Mouse (Mus musculus): ENCODE measurements around the gene Ucn2.

Ucn2 gene

GRCm38 (mm10) chr9:108985710-108986109 lies at the start of gene Ucn2:
Gene Ucn2 (plus strand): TSS chr9:108986010.
- DNase-seq (ENCODE audit: low spot score in 2 of 2), result no peak

GRCm38 (mm10) chr9:108936418-108937364 lies 49.1 kb upstream of the Ucn2 start, which contains the start of gene Uqcrc1:
Gene Uqcrc1 (plus strand): TSS chr9:108936633.
- peak; percentile 92 to 94 for DNase-seq (ENCODE audit: low spot score in 2 of 2)

GRCm38 (mm10) chr9:108945111-108945510 lies 40.7 kb upstream of the Ucn2 start:
- no peak for DNase-seq (ENCODE audit: low spot score in 2 of 2)

GRCm38 (mm10) chr9:108945608-108946007 lies 40.2 kb upstream of the Ucn2 start:
- DNase-seq (ENCODE audit: low spot score in 2 of 2), result no peak

GRCm38 (mm10) chr9:108949231-108949966 lies 36.4 kb upstream of the Ucn2 start:
- DNase-seq (ENCODE audit: low spot score in 2 of 2), result no peak

- no peak for DNase-seq (ENCODE audit: low spot score in 2 of 2)
Observed at GRCm38 (mm10) chr9:108949967-108950728, 35.7 kb upstream of the Ucn2 start.

- DNase-seq (ENCODE audit: low spot score in 2 of 2), result no peak
Observed at GRCm38 (mm10) chr9:108953081-108953636, 32.7 kb upstream of the Ucn2 start, which contains the start of gene Col7a1. Gene Col7a1 (plus strand): TSS chr9:108953586.

GRCm38 (mm10) chr9:108955241-108955640 lies 30.6 kb upstream of the Ucn2 start:
- DNase-seq (ENCODE audit: low spot score in 2 of 2), result no peak

- DNase-seq (ENCODE audit: low spot score in 2 of 2), result no peak
Observed at GRCm38 (mm10) chr9:108955846-108956245, 30.0 kb upstream of the Ucn2 start.

- DNase-seq (ENCODE audit: low spot score in 2 of 2), result no peak
Observed at GRCm38 (mm10) chr9:108963577-108963976, 22.2 kb upstream of the Ucn2 start.

- no peak for DNase-seq (ENCODE audit: low spot score in 2 of 2)
Observed at GRCm38 (mm10) chr9:108964338-108964737, 21.5 kb upstream of the Ucn2 start.

- no peak for DNase-seq (ENCODE audit: low spot score in 2 of 2)
Observed at GRCm38 (mm10) chr9:108970623-108971022, 15.2 kb upstream of the Ucn2 start.

- no peak for DNase-seq (ENCODE audit: low spot score in 2 of 2)
Observed at GRCm38 (mm10) chr9:108976483-108976882, 9.3 kb upstream of the Ucn2 start.

- no peak for DNase-seq (ENCODE audit: low spot score in 2 of 2)
Observed at GRCm38 (mm10) chr9:108977966-108978365, 7.8 kb upstream of the Ucn2 start.

GRCm38 (mm10) chr9:108982498-108982897 lies 3.3 kb upstream of the Ucn2 start:
- DNase-seq (ENCODE audit: low spot score in 2 of 2), result no peak

- no peak for DNase-seq (ENCODE audit: low spot score in 2 of 2)
Observed at GRCm38 (mm10) chr9:108983209-108983608, 2.6 kb upstream of the Ucn2 start.

- no peak for DNase-seq (ENCODE audit: low spot score in 2 of 2)
Observed at GRCm38 (mm10) chr9:108987704-108988350, 2.0 kb downstream of the Ucn2 start.

GRCm38 (mm10) chr9:108989802-108990461 lies 4.1 kb downstream of the Ucn2 start:
- DNase-seq (ENCODE audit: low spot score in 2 of 2), result no peak

- DNase-seq (ENCODE audit: low spot score in 2 of 2), result no peak
Observed at GRCm38 (mm10) chr9:108990462-108990820, 4.6 kb downstream of the Ucn2 start.

- peak; percentile 77 to 90 for DNase-seq (ENCODE audit: low spot score in 2 of 2)
Observed at GRCm38 (mm10) chr9:108991428-108992084, 5.7 kb downstream of the Ucn2 start, which contains the start of gene Pfkfb4. Gene Pfkfb4 (plus strand): TSS chr9:108991778.
